Mouse (Mus musculus): ENCODE data around the gene Ptprn2. TPM values are rescaled to one million over a fixed set of nuclear protein-coding genes. Genes with fewer than 3 reads are reported as not detected.

Ptprn2 gene
- total RNA-seq (2021), result under 1 TPM; 0.12 to 0.19 TPM
- long read RNA-seq, experiment 1, result 0 reads
- long read RNA-seq, experiment 2, result 0 reads

GRCm38 (mm10) chr12:116485591-116486403, at the start of gene Ptprn2:
Gene Ptprn2 (plus strand): TSS chr12:116485720.
- peak; percentile 62 to 69 for DNase-seq
- intact Hi-C loops (cut with DNase I), result no loop called here

- intact Hi-C loops (cut with DNase I), result no loop called here
- no peak for DNase-seq
Measured at GRCm38 (mm10) chr12:116436125-116436524, 49.4 kb upstream of the Ptprn2 start.

GRCm38 (mm10) chr12:116438591-116438990, 46.9 kb upstream of the Ptprn2 start:
- intact Hi-C loops (cut with DNase I), result no loop called here
- DNase-seq, result no peak

GRCm38 (mm10) chr12:116442184-116442583, 43.3 kb upstream of the Ptprn2 start:
- intact Hi-C loops (cut with DNase I), result no loop called here
- no peak for DNase-seq

- intact Hi-C loops (cut with DNase I), result no loop called here
- DNase-seq, result no peak
Measured at GRCm38 (mm10) chr12:116449536-116449935, 36.0 kb upstream of the Ptprn2 start.

- no peak for DNase-seq
- intact Hi-C loops (cut with DNase I), result no loop called here
Measured at GRCm38 (mm10) chr12:116460379-116461065, 25.0 kb upstream of the Ptprn2 start.

- no peak for DNase-seq
- intact Hi-C loops (cut with DNase I), result no loop called here
Measured at GRCm38 (mm10) chr12:116467030-116467429, 18.5 kb upstream of the Ptprn2 start.

GRCm38 (mm10) chr12:116468348-116468747, 17.2 kb upstream of the Ptprn2 start:
- intact Hi-C loops (cut with DNase I), result no loop called here
- no peak for DNase-seq

GRCm38 (mm10) chr12:116469096-116469495, 16.4 kb upstream of the Ptprn2 start:
- intact Hi-C loops (cut with DNase I), result no loop called here
- DNase-seq, result no peak

- DNase-seq, result no peak
- intact Hi-C loops (cut with DNase I), result no loop called here
Measured at GRCm38 (mm10) chr12:116473264-116473663, 12.3 kb upstream of the Ptprn2 start.

- intact Hi-C loops (cut with DNase I), result no loop called here
- DNase-seq, result no peak
Measured at GRCm38 (mm10) chr12:116473761-116474160, 11.8 kb upstream of the Ptprn2 start.

- DNase-seq, result no peak
- intact Hi-C loops (cut with DNase I), result no loop called here
Measured at GRCm38 (mm10) chr12:116474676-116475075, 10.8 kb upstream of the Ptprn2 start.

GRCm38 (mm10) chr12:116478771-116479170, 6.7 kb upstream of the Ptprn2 start:
- no peak for DNase-seq
- intact Hi-C loops (cut with DNase I), result no loop called here

- no peak for DNase-seq
- intact Hi-C loops (cut with DNase I), result no loop called here
Measured at GRCm38 (mm10) chr12:116481921-116482320, 3.6 kb upstream of the Ptprn2 start.

- no peak for DNase-seq
- intact Hi-C loops (cut with DNase I), result no loop called here
Measured at GRCm38 (mm10) chr12:116483581-116483980, 1.9 kb upstream of the Ptprn2 start.

- DNase-seq, result no peak
- intact Hi-C loops (cut with DNase I), result no loop called here
Measured at GRCm38 (mm10) chr12:116484991-116485390, 529 bp upstream of the Ptprn2 start.

- DNase-seq, result no peak
- intact Hi-C loops (cut with DNase I), result no loop called here
Measured at GRCm38 (mm10) chr12:116486404-116486730, 847 bp downstream of the Ptprn2 start.

- intact Hi-C loops (cut with DNase I), result no loop called here
- DNase-seq, result no peak
Measured at GRCm38 (mm10) chr12:116488836-116489235, 3.3 kb downstream of the Ptprn2 start.

- no peak for DNase-seq
Measured at GRCm38 (mm10) chr12:116490575-116491356, 5.2 kb downstream of the Ptprn2 start.

GRCm38 (mm10) chr12:116498666-116499065, 13.1 kb downstream of the Ptprn2 start:
- no peak for DNase-seq
- intact Hi-C loops (cut with DNase I), result no loop called here

More at GRCm38 (mm10) chr12:116490575-116491356, 5.2 kb downstream of the Ptprn2 start:
- intact Hi-C loops (cut with DNase I), result no loop called here

- DNase-seq, result no peak
- intact Hi-C loops (cut with DNase I), result no loop called here
Measured at GRCm38 (mm10) chr12:116500652-116501051, 15.1 kb downstream of the Ptprn2 start.

All from heart, postnatal 14 days (tissue).